Mouse (Mus musculus) adrenal gland, postnatal 25 days (tissue): ENCODE measurements around the gene Ears2. TPM values are rescaled to one million over a fixed set of nuclear protein-coding genes. Genes with fewer than 3 reads are reported as not detected.
"Not testable (repeated sequence)": the region's sequence is repeated elsewhere in the genome, so short reads cannot be mapped to it uniquely, and the experiment has no call there.

ENCODE experiments used
- DNase-seq: peaks from one replicate; pipeline ENCODE4 v3.0.0; 2021; ENCODE audit warnings: mixed read lengths
- long read RNA-seq: library from polyadenylated mRNA; stranded (forward); transcript quantifications from one replicate; pipeline ENCODE4 v2.0.0, GENCODE M21; 2021
- total RNA-seq: library from RNA; stranded (reverse); gene quantifications from 2 replicates; pipeline ENCODE4 v1.2.3, GENCODE M21; 2021

Ears2 gene
- total RNA-seq, result 18.5 and 19.7 TPM in 2 replicates
- long read RNA-seq, transcript Ears2-201 (9 exons, 2,046 nt), result major isoform, 27 of 37 reads
- long read RNA-seq, partial matches to known transcripts, result 5 of 37 reads
- long read RNA-seq, other reads (novel, unspliced or antisense), result 4 of 37 reads

DNA sequence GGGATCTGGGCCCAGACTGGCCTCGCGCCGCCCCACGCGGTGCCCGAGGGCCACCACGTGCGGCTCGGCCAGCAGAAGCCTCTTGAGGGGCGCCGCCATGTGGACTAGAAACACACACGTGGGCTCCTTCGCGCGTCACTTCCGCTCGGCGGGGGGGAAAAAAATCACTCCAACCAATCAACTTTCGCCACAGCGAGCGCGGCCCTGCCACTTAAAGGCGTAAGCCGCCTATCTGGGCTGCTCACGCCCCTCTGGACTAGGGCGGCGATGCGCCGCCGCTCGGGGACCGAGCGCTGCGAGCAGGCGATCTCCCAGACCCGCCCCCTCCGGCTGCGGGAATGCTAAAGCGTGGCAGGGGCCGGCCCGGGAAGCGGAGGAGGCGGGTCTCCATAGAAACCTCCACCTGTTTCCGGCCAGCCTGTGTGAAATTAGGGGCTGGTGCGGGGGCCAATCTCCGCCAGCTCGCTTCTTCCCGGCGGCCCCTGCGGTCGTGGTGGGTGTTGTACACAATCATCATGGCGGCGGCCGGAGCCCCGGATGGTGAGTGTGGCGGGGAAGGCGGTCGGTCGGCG lies at the start of gene Ears2, which contains the start of gene Ubfd1:
TSS of gene Ears2 (minus strand) at position 319 of the 572 bp plus-strand sequence.
TSS of gene Ubfd1 (plus strand) at position 231 of the 572 bp plus-strand sequence.
- DNase-seq, result peak; percentile 93

DNA sequence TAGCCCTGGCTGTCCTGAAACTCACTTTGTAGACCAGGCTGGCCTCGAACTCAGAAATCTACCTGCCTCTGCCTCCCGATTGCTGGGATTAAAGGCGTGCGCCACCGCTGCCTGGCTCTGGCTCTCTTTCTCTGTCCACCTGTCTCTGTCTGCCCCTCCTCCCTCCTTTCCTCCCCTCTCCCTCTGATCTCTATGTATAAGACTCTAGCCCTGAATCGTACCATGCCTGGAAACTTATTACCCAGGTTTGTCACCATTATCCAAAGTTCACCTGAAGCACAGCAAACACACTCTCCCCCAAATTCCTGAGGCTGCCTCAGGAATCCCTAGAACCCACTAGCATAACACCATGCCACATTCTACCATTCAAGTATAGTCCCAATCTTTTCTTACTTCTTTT lies 41.1 kb upstream of the Ears2 start:
- DNase-seq, result no peak

DNA sequence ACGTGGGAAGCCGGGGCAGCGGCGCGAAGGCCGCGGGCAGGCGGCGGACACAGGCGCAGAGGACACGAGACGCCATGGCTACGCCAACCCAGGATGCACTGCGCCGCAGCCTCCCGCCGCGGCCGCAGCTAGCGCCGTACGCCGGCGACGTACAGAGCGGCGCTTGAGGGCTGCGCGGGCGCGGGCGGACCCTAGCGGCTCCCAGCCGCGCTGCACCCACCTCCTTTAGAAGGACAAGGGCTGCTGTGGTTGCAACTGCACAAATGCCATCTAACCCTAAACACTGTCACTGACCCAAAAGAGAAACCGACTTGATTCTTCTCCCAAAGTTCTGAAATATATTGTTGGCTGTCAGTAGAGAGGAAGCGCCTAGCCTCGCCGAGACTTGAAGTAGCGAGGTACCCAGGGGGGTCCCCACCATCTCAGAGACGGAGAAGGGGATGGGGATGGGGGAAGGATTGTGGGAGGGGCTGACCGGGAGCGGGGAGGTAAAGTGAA lies 34.7 kb upstream of the Ears2 start, which contains the start of gene Ndufab1:
TSS of gene Ndufab1 (minus strand) at position 140 of the 498 bp plus-strand sequence.
- peak; percentile 88 for DNase-seq

DNA sequence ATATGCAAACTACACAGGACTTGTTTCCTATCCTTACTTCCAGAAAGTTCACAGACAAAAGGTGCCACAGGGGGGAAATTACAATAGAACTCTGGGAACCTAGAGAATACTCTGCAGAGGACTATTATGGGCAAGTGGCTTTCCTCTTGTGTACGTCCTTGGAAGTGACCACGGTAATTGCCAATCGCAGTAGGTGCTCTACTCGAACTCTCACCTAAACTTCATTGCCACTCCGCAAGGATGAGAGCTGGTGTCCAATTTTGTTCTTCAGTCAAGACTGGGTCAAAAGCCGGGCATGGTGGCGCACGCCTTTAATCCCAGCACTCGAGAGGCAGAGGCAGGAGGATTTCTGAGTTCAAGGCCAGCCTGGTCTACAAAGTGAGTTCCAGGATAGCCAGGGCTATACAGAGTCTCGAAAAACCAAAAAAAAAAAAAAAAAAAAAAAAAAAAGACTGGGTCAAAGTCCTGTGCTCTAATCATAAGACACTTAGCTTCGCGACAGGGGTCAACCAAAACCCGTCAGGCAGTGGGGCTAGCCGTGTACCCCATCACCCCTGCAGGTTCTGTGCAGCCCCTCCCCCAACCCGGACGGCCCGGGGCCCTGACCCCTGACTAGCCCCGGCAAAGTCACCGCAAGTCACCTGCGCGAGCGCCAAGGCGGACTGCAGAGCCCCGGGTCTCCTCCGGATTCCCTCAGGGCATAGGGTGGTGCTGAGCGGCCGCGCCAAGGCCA lies 34.1 kb upstream of the Ears2 start:
- DNase-seq, result not testable (repeated sequence)

DNA sequence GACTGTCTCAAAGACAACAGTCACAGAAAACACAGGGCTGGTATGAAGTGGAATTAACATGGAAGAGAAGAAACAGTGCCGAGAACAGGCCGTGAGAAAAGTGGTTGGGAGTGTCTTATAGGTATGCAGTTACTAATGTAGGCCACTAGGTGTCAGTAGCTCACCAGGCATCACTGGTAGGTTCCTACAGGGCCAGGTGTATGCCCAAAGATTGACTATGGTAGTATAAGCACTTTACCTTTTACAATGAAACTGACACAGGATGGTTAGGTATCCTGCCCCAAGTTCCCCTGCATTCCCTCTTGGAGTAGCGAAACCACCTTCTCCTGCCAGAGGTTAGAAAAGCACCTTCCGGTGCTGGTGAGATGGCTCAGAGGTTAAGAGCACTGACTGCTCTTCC lies 32.2 kb upstream of the Ears2 start:
- peak; percentile 8 for DNase-seq

DNA sequence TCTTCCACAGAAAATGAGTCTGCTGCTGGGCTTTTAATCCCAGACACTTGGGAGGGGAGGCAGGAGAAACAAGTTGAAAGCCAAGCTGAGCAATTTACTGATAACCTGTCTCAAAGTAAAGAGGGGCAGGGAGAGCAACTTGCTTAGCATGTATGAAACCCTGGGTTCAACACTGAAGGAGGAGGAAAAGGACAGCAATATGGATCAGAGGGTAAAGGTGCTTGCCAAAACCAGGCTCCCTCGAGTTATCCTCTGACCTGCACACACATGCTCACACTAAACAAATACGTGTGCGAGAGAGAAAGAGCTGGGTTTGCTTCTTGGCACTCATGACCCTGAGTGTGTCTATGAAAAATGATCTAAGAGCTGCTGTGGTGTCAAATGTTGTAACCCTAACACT lies 30.9 kb upstream of the Ears2 start:
- no peak for DNase-seq

DNA sequence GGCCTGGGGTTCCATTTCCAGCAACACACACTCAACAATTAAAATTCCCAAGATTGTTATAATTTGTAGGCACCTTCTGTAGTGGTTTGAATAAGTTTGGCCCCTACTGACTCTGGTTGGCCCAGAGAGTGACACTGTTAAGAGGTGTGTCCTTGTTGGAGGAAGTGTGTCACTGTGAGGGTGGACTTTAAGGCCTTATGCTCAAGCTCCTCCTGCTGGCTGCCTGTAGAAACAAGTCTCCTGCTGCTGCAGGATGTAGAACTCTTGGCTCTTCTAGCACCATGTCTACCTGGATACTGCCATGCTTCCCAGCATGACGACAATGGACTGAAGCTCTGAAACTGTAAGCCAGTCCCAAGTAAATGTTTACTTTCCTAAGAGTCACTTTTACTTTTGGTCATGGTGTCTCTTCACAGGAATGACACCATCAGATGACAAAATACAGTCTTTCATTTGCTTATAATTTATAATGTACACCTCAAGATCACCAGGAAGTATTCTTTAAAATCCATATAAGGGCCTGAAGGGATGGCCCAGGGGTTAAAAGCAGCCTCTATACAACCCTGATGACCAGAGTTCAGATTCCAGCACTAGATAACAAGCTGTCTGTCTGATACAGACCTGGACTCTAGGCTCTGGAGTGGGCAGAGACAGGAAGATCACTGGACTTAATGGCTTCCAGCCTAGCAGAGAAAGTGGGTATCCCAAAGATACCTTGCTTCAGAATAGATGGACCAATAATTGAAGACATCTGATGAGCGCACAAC lies 27.7 kb upstream of the Ears2 start:
- no peak for DNase-seq

DNA sequence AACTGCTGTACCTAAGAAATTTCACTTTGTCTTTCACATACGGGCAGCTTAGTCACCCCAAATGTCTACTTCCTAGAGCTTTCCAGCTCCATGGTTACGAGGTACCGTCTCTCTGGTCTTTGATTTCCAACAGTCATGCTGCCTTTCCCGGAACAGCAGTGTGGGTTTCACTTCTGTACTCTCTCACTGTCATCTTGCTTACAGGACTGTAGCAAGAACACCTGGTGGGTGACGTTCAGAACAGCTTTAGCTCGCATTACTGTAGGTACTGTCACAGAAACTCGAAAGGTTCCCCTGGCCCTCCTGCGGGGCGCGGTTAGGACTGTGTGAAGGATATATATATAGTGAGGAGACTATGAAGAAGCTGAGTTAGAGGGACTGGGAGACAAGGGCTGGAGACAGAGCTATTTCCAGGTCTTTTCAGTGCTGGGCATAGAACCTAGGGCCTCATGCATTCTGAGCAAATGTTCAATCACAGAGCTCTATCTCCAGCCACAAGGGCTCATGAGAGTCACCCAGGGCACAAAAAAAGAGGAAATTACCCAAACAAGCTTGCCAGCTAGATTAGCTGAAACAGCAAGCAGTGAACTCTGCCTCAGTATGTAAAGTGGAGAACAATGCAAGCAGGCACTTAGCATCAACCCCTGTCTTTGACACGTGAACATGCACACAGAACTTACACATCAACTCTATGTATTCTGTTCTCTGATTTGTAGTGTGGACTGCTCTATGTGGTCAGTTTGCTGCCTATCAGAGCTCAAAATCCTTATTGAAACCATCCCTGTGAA lies 20.3 kb upstream of the Ears2 start:
- no peak for DNase-seq

DNA sequence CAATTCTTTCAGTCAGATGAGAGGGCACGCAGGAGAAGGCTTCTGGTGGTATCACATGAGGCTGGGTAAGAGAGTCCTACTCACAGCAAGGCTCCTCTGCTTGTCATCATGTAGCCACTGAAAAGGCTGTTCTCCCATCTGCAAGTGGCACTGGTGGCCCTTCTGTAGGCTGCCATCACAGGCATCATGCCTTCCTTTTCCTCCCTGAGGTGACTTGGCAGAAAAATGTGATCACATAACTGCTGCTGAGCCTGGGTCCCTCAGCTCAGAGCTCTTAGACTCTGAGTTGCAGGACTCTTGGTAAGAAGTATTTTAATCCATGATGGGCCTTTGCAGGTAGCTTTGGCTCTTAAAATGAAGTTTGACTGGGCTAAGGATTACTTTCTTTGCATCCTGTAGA lies 14.0 kb upstream of the Ears2 start:
- DNase-seq, result no peak

DNA sequence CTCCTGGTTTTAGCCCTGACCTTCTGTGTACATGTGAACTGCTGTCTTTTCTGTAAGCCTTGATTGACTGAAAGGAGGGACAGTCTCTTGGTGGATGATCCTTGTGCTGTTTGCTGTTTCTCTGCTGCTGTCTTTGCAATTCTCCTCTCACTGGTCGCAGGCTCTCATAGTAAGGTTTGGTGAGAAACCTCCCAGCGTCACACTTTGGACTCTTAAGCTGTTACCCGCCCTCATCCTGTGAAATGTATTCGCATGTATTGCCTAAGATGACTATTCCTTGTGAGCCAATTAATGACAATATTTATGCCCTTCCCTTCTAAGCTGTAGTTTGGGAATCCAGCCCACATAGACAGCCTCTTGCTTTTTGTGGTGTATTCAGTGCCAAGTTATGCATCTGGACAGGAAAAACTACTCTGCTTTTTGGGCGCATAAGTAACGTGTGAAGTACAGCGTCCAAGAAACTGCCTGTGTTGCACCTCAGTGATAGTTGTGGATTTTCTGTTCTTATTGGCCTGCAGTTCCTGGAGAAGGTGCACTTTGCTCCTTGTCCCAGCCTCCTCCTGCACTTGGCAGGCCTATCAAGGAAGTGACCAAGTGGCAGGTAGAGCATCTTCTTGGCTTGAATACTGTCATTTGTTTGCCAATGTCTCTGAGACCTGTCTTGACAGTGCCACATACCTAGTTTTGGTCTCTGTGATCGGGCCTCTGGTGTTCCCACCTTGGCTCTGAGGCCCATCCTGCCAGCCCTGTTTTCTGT lies 12.9 kb upstream of the Ears2 start:
- DNase-seq, result no peak

DNA sequence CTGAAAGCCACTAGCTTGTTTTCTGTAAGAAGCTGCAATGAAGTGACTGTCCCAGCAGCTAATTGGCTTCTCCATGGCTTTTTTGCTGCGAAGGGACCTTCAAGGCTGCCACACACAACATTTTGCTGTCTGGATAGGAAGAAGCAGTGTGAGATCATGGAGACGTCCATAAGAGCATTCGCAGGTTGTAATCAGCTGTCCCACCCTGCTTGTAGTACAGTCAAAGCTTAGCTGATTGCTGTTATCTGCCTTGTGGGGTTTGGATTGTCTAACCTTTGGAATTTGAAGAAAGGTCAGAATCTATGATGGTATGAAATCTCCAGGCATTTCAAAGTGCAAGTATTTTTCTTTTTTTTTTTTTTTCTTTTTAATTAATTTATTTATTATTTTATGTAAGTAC lies 7.3 kb upstream of the Ears2 start:
- DNase-seq, result no peak

DNA sequence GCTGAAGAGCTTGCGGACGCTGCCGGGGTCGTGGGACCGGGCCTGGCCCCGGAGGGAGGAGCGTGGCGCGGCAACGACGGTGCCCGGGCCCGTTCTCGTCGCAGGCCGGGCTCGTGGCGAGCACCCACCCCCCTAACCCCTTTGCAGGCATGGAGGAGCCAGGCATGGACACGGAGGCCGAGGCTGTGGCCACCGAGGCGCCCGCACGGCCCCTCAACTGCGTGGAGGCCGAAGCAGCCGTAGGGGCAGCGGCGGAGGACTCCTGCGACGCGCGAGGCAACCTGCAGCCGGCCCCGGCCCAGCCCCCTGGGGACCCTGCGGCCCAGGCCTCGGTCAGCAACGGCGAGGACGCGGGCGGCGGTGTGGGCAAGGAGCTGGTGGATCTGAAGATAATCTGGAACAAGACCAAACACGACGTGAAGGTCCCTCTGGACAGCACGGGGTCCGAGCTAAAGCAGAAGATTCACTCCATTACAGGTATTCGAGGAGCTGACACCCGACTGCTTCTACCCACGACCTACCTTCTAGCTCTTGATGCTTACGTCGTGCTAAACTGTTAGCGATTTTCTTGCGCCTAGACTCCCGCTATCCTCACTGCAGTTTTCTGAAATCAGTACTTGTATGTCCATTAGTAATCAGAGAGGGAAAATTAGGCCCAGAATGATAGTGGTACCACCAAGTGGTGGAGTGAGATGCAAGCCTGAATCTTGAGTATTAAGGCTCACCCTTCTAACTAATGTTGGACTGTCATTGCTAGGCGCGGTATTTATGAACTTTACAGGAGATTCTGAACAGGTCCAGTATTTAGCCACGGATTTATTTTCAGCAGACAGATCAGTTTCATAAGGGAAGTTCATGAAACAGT lies 686 bp upstream of the Ears2 start:
- DNase-seq, result no peak

DNA sequence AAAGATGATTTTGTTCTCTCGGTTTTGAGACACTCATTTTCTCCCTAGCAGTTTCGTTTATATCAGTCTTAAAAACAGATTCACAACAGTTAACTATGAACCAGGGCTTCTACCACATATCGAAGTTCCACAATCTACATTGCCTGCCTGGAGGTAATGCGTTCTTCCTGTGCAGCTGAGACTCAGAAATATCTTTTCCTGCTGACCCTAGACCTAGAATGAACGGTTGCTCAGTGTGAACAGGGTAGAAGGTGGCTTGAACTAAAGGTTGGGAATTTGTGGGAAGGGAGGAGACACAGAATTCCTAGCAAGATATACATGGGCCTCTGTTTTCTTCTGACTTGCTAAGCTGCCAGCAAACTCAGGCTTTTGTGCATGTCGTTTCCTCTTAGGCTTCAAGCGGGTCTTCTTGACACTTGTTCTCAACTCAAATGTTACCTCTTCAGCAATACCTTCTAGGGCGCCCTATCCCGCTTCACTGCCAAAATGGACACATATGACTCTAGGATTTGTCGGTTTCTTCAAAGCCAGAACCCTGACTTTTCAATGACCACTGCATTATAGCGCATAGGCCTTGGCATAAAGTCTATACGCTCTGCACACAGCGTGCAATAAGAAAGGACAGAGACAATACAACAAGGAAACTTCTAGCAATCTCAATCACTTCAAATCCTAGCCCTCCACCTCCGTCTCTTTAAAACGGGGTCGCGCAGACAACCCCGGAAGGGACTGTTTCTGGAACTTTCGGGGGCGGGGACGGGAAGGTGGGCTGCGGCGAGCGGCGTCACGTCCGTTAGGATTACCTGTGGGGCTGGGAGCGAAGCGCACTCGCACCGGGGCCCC lies 740 bp downstream of the Ears2 start:
- DNase-seq, result no peak

DNA sequence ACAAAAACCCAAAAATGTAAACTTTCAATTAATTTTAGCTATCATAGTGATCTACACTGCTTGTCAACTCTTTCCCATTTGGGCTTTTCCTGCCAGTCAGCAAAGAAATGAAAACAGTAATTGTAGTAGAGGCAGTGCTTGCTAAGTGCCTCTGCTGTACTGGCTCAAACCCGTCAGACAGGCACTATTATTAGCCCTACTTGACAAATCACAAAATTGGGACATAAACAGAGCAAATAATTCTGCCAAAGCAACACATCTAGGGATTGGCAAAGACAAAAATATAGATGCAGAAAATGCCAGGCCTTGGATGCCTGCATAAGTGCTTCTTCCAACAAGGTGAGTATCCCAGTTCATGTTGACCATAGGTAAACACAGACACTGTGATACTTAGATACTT lies 1.4 kb downstream of the Ears2 start:
- DNase-seq, result no peak

DNA sequence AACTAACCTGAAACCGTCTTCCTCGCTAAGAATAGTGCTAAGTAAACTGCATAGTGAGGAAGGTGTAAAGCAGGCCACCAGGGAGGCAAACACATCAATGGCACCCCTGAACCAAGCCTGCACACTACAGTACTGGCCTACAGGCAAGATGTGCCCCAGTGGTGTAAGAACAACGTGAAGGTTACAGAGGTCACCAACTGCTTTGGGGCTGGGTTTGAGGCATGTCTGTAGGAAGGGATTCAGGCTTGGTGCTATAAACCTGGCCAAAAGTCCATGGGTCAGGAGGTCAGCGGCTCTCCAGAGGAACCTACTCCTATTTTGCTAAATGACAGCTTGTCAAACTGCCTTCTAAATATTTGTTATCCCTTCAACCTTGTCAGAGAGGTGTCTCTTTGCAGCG lies 10.4 kb downstream of the Ears2 start:
- DNase-seq, result no peak

DNA sequence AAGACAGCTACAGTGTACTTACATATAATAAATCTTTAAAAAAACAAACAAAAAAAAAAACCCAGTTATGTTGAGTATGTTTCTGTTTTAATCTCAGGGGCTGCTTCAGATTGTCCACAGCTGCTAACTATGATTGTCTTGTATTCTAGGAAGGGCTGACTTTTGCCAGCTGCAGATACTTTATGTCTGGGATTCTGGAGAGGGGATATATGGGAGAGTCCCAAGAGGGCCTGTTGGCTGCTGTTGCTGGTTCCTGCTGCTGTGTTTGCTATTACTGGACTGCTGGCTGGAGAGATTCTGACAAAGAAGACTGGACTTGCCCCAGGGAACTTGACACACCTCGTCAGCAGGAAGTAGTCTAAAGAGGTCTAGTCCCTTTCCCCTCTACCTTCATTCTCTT lies 16.2 kb downstream of the Ears2 start:
- DNase-seq, result no peak

DNA sequence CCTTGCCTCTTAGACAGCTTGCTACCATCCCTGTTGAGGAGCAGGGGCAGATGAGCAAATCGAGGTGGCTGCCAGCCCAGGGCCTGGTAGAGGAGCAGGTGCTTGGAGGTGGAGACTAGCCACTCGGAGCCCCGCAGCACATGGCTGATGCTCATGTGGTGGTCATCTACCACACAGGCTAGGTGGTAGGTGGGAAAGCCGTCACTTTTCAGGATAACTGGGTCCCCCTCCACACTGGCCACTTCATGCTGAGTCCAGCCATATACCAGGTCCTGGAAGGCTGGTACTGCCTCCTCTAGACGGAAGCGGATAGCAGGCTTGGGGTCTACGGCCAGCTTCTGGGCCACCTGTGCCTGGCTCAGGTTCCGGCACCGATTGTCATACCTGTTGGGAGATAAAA lies 18.9 kb downstream of the Ears2 start:
- no peak for DNase-seq

DNA sequence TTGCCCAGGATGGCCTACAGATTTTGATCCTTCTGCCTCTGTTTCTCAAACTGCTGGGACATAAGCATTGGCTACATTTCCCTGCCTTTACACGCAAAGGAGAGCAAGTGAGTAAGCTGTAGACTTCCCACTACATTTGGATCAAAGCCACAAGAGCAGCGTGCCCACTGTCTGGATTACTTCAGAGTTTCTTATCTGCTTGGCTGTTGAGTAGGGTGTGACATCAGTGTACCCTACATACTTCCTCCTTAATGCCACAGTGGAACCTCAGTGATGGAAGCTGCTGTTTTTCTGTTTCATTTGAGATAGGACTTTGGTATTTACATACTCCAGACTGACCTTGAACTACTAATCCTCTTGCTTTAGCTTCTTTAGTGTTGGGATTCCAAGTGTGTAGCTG lies 20.2 kb downstream of the Ears2 start:
- DNase-seq, result no peak

DNA sequence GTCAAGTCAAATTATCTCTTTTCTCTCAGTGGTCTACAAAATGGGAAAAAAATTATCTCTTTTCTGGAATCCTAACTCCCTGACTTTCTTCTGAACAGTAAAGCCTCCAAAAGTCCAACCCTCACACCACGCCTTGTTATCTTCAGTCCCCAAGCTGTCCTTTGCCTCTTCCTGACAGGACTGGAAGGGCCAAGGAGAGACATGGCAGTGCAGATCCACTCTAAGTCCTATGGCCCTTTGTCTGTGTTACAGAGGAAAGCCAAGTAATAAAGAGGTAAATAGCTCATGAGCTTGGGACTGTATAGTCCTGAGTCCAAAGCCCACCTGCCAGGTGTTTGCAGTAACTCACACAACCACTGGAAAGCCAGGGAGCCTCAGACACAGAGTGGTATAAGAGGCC lies 21.4 kb downstream of the Ears2 start:
- no peak for DNase-seq
